Mouse (Mus musculus): ENCODE data around the gene Pigm. TPM values are rescaled to one million over a fixed set of nuclear protein-coding genes. Genes with fewer than 3 reads are reported as not detected.

Gene Pigm
- polyA plus RNA-seq, 1 experiment from 2014 or later, result 5.2 TPM

DNA sequence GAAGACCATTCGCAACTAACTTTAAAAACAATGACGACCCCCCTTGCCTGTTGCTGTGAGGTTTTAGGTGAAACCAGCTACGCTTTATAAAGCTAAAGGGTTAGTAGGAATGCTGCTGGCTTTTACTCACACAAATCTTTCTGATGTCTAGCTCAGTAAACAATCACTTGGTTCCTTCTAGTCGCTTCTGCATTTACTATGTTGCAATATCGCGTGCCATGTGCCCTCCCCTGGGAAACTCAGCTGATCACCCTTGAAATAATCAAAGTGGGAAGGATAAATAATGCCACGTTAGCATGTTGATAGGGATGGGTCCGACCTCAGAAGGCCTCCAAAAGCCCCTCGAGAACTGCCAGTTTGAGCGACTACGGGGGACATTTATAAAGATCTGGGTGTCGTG lies 29.0 kb upstream of the Pigm start:
- Histone ChIP-seq H3K27ac (ENCODE audit: low read depth, low read length) (no peak overlapping the region), H3K9ac (replicated peaks; ENCODE audit: low read depth, low read length) (no peak overlapping the region), H3K36me3 (ENCODE audit: control insufficient read depth, insufficient read depth, low read length) (no peaks in the 10 kb centered on the region), H3K4me3 (ENCODE audit: low read depth, low read length) (no peak overlapping the region), H3K4me2 (ENCODE audit: low read depth, low read length) (no peak overlapping the region), H3K9me3 (ENCODE audit: control insufficient read depth, low read length) (no peaks in the 10 kb centered on the region), H3K27me3 (ENCODE audit: control insufficient read depth, insufficient read depth, low read length) (no peaks in the 10 kb centered on the region), H3K4me1 (ENCODE audit: control insufficient read depth, insufficient read depth, low read length) (peaks cover 5% of the 10 kb centered on the region)
- ATAC-seq (ENCODE audit: low read depth), result no peak
- 83% methylated on average over 12 of the region's 12 CpGs for WGBS

DNA sequence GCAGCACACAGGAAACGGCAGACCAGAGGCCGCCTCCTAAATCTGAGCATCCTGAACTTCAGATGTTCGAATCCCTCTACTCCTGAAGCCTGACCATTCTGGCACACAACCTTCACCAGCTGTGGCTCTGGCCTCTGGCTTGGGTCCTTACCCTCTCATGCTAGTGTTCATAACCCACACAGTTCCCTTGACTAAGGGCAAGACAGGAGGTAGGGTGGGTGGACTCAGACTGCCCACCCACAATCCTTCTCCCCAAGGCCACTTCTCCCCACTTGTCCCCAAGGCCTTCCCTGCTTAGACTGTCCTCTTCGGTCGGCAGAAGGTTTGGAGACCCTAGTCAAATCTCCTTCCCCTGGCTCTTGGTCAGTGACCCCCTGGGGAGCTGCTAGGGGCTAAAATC lies 26.8 kb upstream of the Pigm start:
- Histone ChIP-seq H3K9ac (replicated peaks; ENCODE audit: low read depth, low read length) (no peak overlapping the region), H3K9me3 (ENCODE audit: control insufficient read depth, low read length) (no peaks in the 10 kb centered on the region), H3K4me2 (ENCODE audit: low read depth, low read length) (no peak overlapping the region), H3K27me3 (ENCODE audit: control insufficient read depth, insufficient read depth, low read length) (no peaks in the 10 kb centered on the region), H3K36me3 (ENCODE audit: control insufficient read depth, insufficient read depth, low read length) (no peaks in the 10 kb centered on the region), H3K27ac (ENCODE audit: low read depth, low read length) (peak overlapping the region; percentile 52), H3K4me3 (ENCODE audit: low read depth, low read length) (no peak overlapping the region), H3K4me1 (ENCODE audit: control insufficient read depth, insufficient read depth, low read length) (peaks cover 5% of the 10 kb centered on the region)
- WGBS, result 42% methylated on average over 5 of the region's 5 CpGs
- ATAC-seq (ENCODE audit: low read depth), result peak; percentile 7; the same call in 1 of the 2 replicates

DNA sequence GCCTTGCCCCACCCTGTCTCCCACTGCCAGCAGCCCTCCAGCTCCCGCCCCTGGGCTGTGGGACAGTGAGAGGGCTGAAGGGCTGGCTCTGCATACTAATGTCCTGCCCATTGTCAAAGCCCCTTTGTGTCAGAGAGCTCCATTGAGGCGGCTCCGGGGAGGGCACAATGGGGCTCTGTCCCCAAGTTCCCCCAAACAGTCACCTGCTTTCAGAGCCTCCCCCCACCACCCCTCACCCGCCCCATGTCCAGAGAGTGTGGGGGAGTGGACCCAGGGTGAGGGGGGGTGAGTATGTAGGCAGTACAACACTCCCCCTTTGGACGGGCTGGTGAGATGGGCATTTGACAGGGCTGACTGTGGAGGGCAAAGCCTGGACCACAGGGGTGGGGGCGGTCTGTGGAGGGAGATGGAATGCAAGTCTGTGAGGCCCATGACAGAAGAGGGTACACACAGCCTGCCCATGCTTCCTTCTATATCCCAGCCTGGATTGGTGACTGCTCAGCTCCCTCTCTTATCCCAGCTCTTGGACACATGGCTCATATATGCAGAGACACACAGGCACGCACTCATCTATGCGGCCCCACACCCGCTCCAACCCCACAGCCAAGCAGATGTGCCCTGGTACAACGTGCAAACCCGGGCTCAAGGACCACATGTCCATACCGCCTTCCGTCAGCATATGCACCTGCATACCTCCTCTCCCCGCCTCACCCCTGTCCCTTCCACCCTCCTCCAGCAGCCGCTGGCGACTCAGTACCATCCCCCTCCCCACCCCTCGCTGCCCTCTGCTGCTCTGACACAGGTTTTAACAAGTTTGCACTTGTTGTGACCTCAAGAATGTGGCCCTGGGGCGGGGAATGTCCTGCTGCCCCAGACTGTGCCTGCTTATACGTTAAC lies 26.2 kb upstream of the Pigm start:
- H3K27ac ChIP-seq (ENCODE audit: low read depth, low read length), result peak overlapping the region; percentile 52
- H3K4me3 ChIP-seq (ENCODE audit: low read depth, low read length), result no peak overlapping the region
- ATAC-seq (ENCODE audit: low read depth), result peak; percentile 96
- H3K9ac ChIP-seq (replicated peaks; ENCODE audit: low read depth, low read length), result no peak overlapping the region
- H3K9me3 ChIP-seq (ENCODE audit: control insufficient read depth, low read length), result no peaks in the 10 kb centered on the region
- peaks cover 7% of the 10 kb centered on the region for H3K4me1 ChIP-seq (ENCODE audit: control insufficient read depth, insufficient read depth, low read length)
- no peaks in the 10 kb centered on the region for H3K27me3 ChIP-seq (ENCODE audit: control insufficient read depth, insufficient read depth, low read length)
- peak overlapping the region; percentile 20; the same call in 1 of the 2 replicates for H3K4me2 ChIP-seq (ENCODE audit: low read depth, low read length)
- no peaks in the 10 kb centered on the region for H3K36me3 ChIP-seq (ENCODE audit: control insufficient read depth, insufficient read depth, low read length)
- 4% methylated on average over 19 of the region's 19 CpGs for WGBS

DNA sequence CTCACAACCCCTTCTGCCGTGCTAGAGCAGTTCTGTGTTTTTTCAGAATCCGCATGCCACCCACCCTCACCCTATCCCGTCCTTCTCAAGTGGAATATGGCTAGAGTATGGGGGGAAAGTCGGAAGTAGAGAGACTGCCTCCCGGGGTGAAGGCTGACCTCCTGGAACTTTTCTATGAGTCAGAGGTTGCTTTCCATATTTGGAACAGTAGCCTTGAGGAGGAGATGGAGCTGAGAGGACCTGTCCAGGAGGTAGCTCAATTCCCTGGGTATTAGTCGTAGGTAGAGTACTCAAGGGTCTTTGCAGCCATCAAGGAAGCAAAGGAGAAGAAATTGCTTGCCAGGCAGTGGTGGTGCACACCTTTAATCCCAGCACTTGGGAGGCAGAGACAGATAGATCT lies 24.3 kb upstream of the Pigm start:
- no peaks in the 10 kb centered on the region for H3K27me3 ChIP-seq (ENCODE audit: control insufficient read depth, insufficient read depth, low read length)
- H3K4me3 ChIP-seq (ENCODE audit: low read depth, low read length), result no peak overlapping the region
- no peak overlapping the region for H3K27ac ChIP-seq (ENCODE audit: low read depth, low read length)
- 76% methylated on average over 6 of the region's 6 CpGs for WGBS
- ATAC-seq (ENCODE audit: low read depth), result no peak
- no peak overlapping the region for H3K4me2 ChIP-seq (ENCODE audit: low read depth, low read length)
- H3K36me3 ChIP-seq (ENCODE audit: control insufficient read depth, insufficient read depth, low read length), result no peaks in the 10 kb centered on the region
- H3K9me3 ChIP-seq (ENCODE audit: control insufficient read depth, low read length), result no peaks in the 10 kb centered on the region
- H3K4me1 ChIP-seq (ENCODE audit: control insufficient read depth, insufficient read depth, low read length), result peaks cover 10% of the 10 kb centered on the region
- no peak overlapping the region for H3K9ac ChIP-seq (replicated peaks; ENCODE audit: low read depth, low read length)

DNA sequence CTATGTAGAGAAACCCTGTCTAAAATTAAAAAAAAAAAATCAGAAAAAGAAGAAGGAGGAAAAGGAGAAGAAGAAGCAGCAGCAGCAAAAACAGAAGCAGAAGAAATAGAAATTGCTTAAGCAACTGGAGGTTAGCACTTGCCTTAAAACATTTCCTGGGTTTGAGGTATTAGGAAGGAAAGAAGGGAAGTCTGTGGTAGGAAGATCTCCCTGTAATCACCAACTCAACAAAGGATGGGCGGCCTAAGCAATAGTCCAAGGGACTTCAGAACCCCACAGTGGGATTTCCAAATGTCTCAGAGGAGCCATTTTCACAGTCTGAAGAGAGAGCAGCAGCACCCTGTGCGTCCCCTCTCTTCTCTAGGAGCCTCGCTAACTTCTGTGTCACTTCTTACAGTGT lies 23.9 kb upstream of the Pigm start:
- no peak overlapping the region for H3K4me2 ChIP-seq (ENCODE audit: low read depth, low read length)
- H3K9me3 ChIP-seq (ENCODE audit: control insufficient read depth, low read length), result no peaks in the 10 kb centered on the region
- H3K36me3 ChIP-seq (ENCODE audit: control insufficient read depth, insufficient read depth, low read length), result no peaks in the 10 kb centered on the region
- H3K4me1 ChIP-seq (ENCODE audit: control insufficient read depth, insufficient read depth, low read length), result peaks cover 10% of the 10 kb centered on the region
- no peak overlapping the region for H3K27ac ChIP-seq (ENCODE audit: low read depth, low read length)
- H3K27me3 ChIP-seq (ENCODE audit: control insufficient read depth, insufficient read depth, low read length), result no peaks in the 10 kb centered on the region
- H3K9ac ChIP-seq (replicated peaks; ENCODE audit: low read depth, low read length), result no peak overlapping the region
- 91% methylated on average over 3 of the region's 3 CpGs for WGBS
- no peak overlapping the region for H3K4me3 ChIP-seq (ENCODE audit: low read depth, low read length)
- no peak for ATAC-seq (ENCODE audit: low read depth)

DNA sequence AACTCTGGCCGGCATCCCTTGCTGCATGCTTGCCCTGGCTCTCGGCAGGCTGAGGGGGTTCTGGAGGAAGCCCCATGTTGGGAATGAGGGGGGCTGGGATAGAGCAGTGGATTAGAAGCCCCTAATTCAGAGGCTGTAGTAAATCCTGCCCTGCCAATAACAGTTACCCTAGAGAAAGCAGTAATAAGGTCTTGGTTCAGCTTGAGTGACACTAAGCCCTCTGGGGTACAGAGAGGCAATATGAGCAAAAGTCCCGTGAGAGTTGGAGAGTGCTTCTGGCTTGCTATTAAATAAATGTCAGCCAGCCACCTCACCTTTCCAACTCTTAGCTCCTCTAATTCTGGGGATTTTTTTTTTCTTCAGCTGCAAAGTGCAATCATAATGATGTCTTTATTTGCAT lies 21.0 kb upstream of the Pigm start:
- Histone ChIP-seq H3K27ac (ENCODE audit: low read depth, low read length) (no peak overlapping the region), H3K9me3 (ENCODE audit: control insufficient read depth, low read length) (no peaks in the 10 kb centered on the region), H3K4me3 (ENCODE audit: low read depth, low read length) (no peak overlapping the region), H3K27me3 (ENCODE audit: control insufficient read depth, insufficient read depth, low read length) (no peaks in the 10 kb centered on the region), H3K36me3 (ENCODE audit: control insufficient read depth, insufficient read depth, low read length) (no peaks in the 10 kb centered on the region), H3K9ac (replicated peaks; ENCODE audit: low read depth, low read length) (no peak overlapping the region), H3K4me1 (ENCODE audit: control insufficient read depth, insufficient read depth, low read length) (peaks cover 8% of the 10 kb centered on the region), H3K4me2 (ENCODE audit: low read depth, low read length) (no peak overlapping the region)
- 38% methylated on average over 3 of the region's 3 CpGs for WGBS
- peak; percentile 15; the same call in 1 of the 2 replicates for ATAC-seq (ENCODE audit: low read depth)

DNA sequence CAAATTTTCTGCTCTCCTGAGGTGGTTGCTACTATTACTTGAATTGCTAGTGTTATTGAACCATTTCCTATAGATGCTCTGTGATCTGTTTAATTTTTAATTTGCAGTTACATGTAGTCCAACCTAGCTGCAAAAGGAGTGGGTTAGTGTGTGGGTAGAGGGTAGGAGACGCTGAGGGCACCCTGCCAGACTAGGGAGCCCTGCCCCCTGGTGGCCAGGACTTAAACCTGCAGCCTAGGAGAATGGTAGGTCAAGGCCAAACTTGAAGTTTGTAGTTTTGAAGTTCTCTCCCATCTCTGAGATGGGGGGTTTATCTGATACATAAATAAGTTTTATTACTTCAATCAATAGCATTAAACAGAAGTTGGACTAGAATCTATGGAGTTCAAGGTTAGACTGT lies 18.8 kb upstream of the Pigm start:
- no peaks in the 10 kb centered on the region for H3K36me3 ChIP-seq (ENCODE audit: control insufficient read depth, insufficient read depth, low read length)
- no peaks in the 10 kb centered on the region for H3K9me3 ChIP-seq (ENCODE audit: control insufficient read depth, low read length)
- no peak overlapping the region for H3K4me3 ChIP-seq (ENCODE audit: low read depth, low read length)
- H3K27me3 ChIP-seq (ENCODE audit: control insufficient read depth, insufficient read depth, low read length), result no peaks in the 10 kb centered on the region
- ATAC-seq (ENCODE audit: low read depth), result peak; percentile 69; the same call in 1 of the 2 replicates
- peaks cover 5% of the 10 kb centered on the region; the same call in 1 of the 2 replicates for H3K4me1 ChIP-seq (ENCODE audit: control insufficient read depth, insufficient read depth, low read length)
- WGBS, result 4% methylated on average over 1 of the region's 1 CpGs
- H3K9ac ChIP-seq (replicated peaks; ENCODE audit: low read depth, low read length), result no peak overlapping the region
- H3K27ac ChIP-seq (ENCODE audit: low read depth, low read length), result no peak overlapping the region
- H3K4me2 ChIP-seq (ENCODE audit: low read depth, low read length), result no peak overlapping the region

DNA sequence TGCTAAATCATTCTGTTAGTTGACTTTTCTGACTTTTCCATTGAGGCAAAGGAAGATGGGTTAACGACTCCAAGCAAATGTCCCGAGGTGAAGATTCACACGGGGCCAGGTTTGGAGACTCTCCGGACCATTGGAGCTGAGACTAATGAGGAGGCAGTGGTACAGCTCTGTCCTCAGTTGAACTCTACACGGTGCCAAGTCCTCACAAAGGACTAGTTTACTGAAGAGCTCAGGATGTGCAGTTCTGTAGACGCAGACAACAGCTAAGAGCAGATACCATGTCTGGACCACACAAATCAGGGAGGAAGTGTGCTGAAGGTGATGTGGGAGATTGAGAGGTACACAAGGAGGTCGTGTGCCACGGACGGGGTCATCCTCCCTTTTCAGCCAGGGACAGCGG lies 18.0 kb upstream of the Pigm start:
- ATAC-seq (ENCODE audit: low read depth), result no peak
- Histone ChIP-seq H3K27me3 (ENCODE audit: control insufficient read depth, insufficient read depth, low read length) (no peaks in the 10 kb centered on the region), H3K9me3 (ENCODE audit: control insufficient read depth, low read length) (no peaks in the 10 kb centered on the region), H3K27ac (ENCODE audit: low read depth, low read length) (no peak overlapping the region), H3K4me2 (ENCODE audit: low read depth, low read length) (no peak overlapping the region), H3K36me3 (ENCODE audit: control insufficient read depth, insufficient read depth, low read length) (no peaks in the 10 kb centered on the region), H3K4me3 (ENCODE audit: low read depth, low read length) (no peak overlapping the region), H3K4me1 (ENCODE audit: control insufficient read depth, insufficient read depth, low read length) (peaks cover 5% of the 10 kb centered on the region; the same call in 1 of the 2 replicates), H3K9ac (replicated peaks; ENCODE audit: low read depth, low read length) (no peak overlapping the region)
- 63% methylated on average over 10 of the region's 10 CpGs for WGBS

DNA sequence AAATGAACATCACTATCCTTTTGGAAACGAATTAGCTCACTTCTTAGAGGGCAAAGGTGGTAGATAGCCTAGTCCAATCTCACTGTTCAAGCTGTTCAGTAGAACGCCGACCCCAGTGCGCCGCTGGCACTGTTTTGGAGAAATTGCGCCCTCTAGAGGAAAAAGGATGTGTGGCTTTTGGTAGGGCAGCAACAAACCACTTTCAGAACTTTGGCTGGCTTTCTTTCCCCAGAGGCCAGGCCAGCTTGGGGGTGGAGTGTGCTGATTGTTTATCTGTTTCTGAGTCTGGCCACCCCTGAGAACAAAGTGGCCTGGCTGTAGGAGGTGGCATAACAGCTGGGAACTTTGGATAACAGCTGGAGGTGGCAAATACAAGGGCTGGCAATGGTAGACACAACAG lies 11.7 kb upstream of the Pigm start:
- WGBS, result 16% methylated on average over 6 of the region's 6 CpGs
- Histone ChIP-seq H3K9me3 (ENCODE audit: control insufficient read depth, low read length) (no peaks in the 10 kb centered on the region), H3K27ac (ENCODE audit: low read depth, low read length) (no peak overlapping the region), H3K27me3 (ENCODE audit: control insufficient read depth, insufficient read depth, low read length) (no peaks in the 10 kb centered on the region), H3K9ac (replicated peaks; ENCODE audit: low read depth, low read length) (no peak overlapping the region), H3K4me3 (ENCODE audit: low read depth, low read length) (no peak overlapping the region), H3K36me3 (ENCODE audit: control insufficient read depth, insufficient read depth, low read length) (no peaks in the 10 kb centered on the region), H3K4me2 (ENCODE audit: low read depth, low read length) (no peak overlapping the region), H3K4me1 (ENCODE audit: control insufficient read depth, insufficient read depth, low read length) (no peaks in the 10 kb centered on the region)
- peak; percentile 18; the same call in 1 of the 2 replicates for ATAC-seq (ENCODE audit: low read depth)
